Mouse (Mus musculus) layer of hippocampus, postnatal 36 days (tissue): ENCODE measurements at regions not wholly inside any gene's neighbourhood (a gene's known extent, or its start where the extent isn't known, plus 50 kb on each side); places are given as distances from the start of the nearest gene placed in this dataset.

Experiments used
- DNase-seq, 2 experiments: peaks; one replicate each; pipeline ENCODE4 v3.0.0; 2022

DNA sequence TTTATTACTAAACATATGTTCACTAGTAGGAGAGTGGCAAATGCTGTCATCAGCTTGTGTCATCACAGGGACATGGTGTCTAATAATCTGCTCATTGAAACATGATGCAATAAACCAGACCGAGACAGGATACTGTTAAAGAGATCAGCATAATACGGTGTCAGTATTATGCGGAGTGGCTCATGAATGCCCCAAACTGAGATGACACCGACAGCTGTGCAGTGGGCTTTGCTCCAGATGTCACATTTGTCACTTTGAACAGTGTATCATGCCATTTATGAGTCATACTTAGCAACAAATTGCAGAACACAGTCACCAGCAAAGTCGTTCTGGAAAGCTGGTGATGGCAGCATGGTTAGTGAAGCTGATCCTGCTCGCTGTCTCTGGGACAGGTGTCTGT lies 527.2 kb downstream of the Triml1 start:
- DNase-seq, result peak; percentile 40 to 43

DNA sequence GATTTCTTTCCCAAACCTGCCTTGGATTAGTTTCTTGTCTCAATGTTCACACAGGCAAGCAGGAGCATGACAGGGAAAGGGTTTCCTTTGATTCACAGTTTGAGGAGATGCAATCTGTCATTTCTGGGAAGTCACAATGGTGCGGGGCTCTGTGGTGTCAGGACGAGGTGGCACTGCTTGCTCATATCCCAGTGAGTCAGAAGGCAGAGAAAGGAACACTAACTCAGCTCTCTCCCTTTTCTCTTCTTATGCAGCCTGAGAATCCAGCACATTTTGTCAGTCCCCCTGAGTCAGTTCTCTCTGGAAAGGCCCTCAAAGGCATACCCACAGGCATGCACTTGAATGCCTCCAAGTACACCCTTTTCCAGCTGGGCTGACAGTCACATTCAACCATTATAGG lies 544.6 kb downstream of the Triml1 start:
- DNase-seq, result peak in 1 of 2 experiments; percentile 2
